Mouse (Mus musculus): ENCODE results near the gene Icos. TPM values are rescaled to one million over a fixed set of nuclear protein-coding genes. Genes with fewer than 3 reads are reported as not detected.
A peak's percentile ranks its signal among the peaks of the same experiment; 100 is the strongest.

Icos gene
- polyA plus RNA-seq, 1 experiment from 2014 or later = 0.34 TPM

GRCm38 (mm10) chr1:61006229-61006628 lies 28.5 kb downstream of the Icos start:
- Histone ChIP-seq H3K4me2 (ENCODE audit: low read depth, low read length) (no peak overlapping the region), H3K36me3 (ENCODE audit: control insufficient read depth, insufficient read depth, low read length) (no peaks in the 10 kb centered on the region), H3K9ac (ENCODE audit: low read length) (no peak overlapping the region), H3K27me3 (ENCODE audit: control insufficient read depth, insufficient read depth, low read length) (no peaks in the 10 kb centered on the region), H3K4me1 (ENCODE audit: control insufficient read depth, insufficient read depth, low read length) (no peaks in the 10 kb centered on the region), H3K4me3 (replicated peaks; ENCODE audit: low read length) (no peak overlapping the region), H3K27ac (ENCODE audit: low read length) (no peak overlapping the region), H3K9me3 (replicated peaks; ENCODE audit: control insufficient read depth, low read length) (no peaks in the 10 kb centered on the region)
- WGBS = 58% methylated on average over 2 of the region's 2 CpGs
- ATAC-seq (ENCODE audit: insufficient read depth, low FRiP score) = 0 out of 2 replicates have a peak, but pooled peaks have one; percentile 47

GRCm38 (mm10) chr1:61007516-61007915 lies 29.8 kb downstream of the Icos start:
- Histone ChIP-seq H3K9ac (ENCODE audit: low read length) (no peak overlapping the region), H3K27ac (ENCODE audit: low read length) (no peak overlapping the region), H3K27me3 (ENCODE audit: control insufficient read depth, insufficient read depth, low read length) (no peaks in the 10 kb centered on the region), H3K4me3 (replicated peaks; ENCODE audit: low read length) (no peak overlapping the region), H3K9me3 (replicated peaks; ENCODE audit: control insufficient read depth, low read length) (no peaks in the 10 kb centered on the region), H3K4me2 (ENCODE audit: low read depth, low read length) (no peak overlapping the region), H3K4me1 (ENCODE audit: control insufficient read depth, insufficient read depth, low read length) (no peaks in the 10 kb centered on the region), H3K36me3 (ENCODE audit: control insufficient read depth, insufficient read depth, low read length) (no peaks in the 10 kb centered on the region)
- no peak for ATAC-seq (ENCODE audit: insufficient read depth, low FRiP score)

- Histone ChIP-seq H3K4me1 (ENCODE audit: control insufficient read depth, insufficient read depth, low read length) (no peaks in the 10 kb centered on the region), H3K9ac (ENCODE audit: low read length) (no peak overlapping the region), H3K4me3 (replicated peaks; ENCODE audit: low read length) (no peak overlapping the region), H3K27ac (ENCODE audit: low read length) (no peak overlapping the region), H3K9me3 (replicated peaks; ENCODE audit: control insufficient read depth, low read length) (no peaks in the 10 kb centered on the region), H3K36me3 (ENCODE audit: control insufficient read depth, insufficient read depth, low read length) (no peaks in the 10 kb centered on the region), H3K4me2 (ENCODE audit: low read depth, low read length) (no peak overlapping the region), H3K27me3 (ENCODE audit: control insufficient read depth, insufficient read depth, low read length) (no peaks in the 10 kb centered on the region)
- no peak for ATAC-seq (ENCODE audit: insufficient read depth, low FRiP score)
- WGBS = 48% methylated on average over 1 of the region's 1 CpGs
These were observed 38.9 kb downstream of the Icos start for GRCm38 (mm10) chr1:61016578-61017118.

GRCm38 (mm10) chr1:61026712-61027111 lies 49.0 kb downstream of the Icos start:
- peak; percentile 44; the same call in 1 of the 2 replicates for ATAC-seq (ENCODE audit: insufficient read depth, low FRiP score)
- Histone ChIP-seq H3K27ac (ENCODE audit: low read length) (no peak overlapping the region), H3K36me3 (ENCODE audit: control insufficient read depth, insufficient read depth, low read length) (no peaks in the 10 kb centered on the region), H3K9ac (ENCODE audit: low read length) (no peak overlapping the region), H3K27me3 (ENCODE audit: control insufficient read depth, insufficient read depth, low read length) (no peaks in the 10 kb centered on the region), H3K4me3 (replicated peaks; ENCODE audit: low read length) (no peak overlapping the region), H3K9me3 (replicated peaks; ENCODE audit: control insufficient read depth, low read length) (no peaks in the 10 kb centered on the region), H3K4me2 (ENCODE audit: low read depth, low read length) (no peak overlapping the region), H3K4me1 (ENCODE audit: control insufficient read depth, insufficient read depth, low read length) (0 out of 2 replicates have a peak, but pooled peaks cover 5% of the 10 kb centered on the region)
- whole genome bisulfite sequencing = 60% methylated on average over 5 of the region's 5 CpGs

- Histone ChIP-seq H3K9ac (ENCODE audit: low read length) (no peak overlapping the region), H3K4me1 (ENCODE audit: control insufficient read depth, insufficient read depth, low read length) (0 out of 2 replicates have a peak, but pooled peaks cover 5% of the 10 kb centered on the region), H3K27me3 (ENCODE audit: control insufficient read depth, insufficient read depth, low read length) (no peaks in the 10 kb centered on the region), H3K4me3 (replicated peaks; ENCODE audit: low read length) (no peak overlapping the region), H3K27ac (ENCODE audit: low read length) (no peak overlapping the region), H3K4me2 (ENCODE audit: low read depth, low read length) (no peak overlapping the region), H3K36me3 (ENCODE audit: control insufficient read depth, insufficient read depth, low read length) (no peaks in the 10 kb centered on the region), H3K9me3 (replicated peaks; ENCODE audit: control insufficient read depth, low read length) (no peaks in the 10 kb centered on the region)
- 92% methylated on average over 3 of the region's 3 CpGs for WGBS
- ATAC-seq (ENCODE audit: insufficient read depth, low FRiP score) = no peak
These were observed 49.8 kb downstream of the Icos start for GRCm38 (mm10) chr1:61027519-61027918.

GRCm38 (mm10) chr1:61029919-61030318 lies 52.2 kb downstream of the Icos start:
- Histone ChIP-seq H3K4me2 (ENCODE audit: low read depth, low read length) (no peak overlapping the region), H3K9ac (ENCODE audit: low read length) (no peak overlapping the region), H3K36me3 (ENCODE audit: control insufficient read depth, insufficient read depth, low read length) (no peaks in the 10 kb centered on the region), H3K4me1 (ENCODE audit: control insufficient read depth, insufficient read depth, low read length) (0 out of 2 replicates have a peak, but pooled peaks cover 5% of the 10 kb centered on the region), H3K9me3 (replicated peaks; ENCODE audit: control insufficient read depth, low read length) (no peaks in the 10 kb centered on the region), H3K27me3 (ENCODE audit: control insufficient read depth, insufficient read depth, low read length) (no peaks in the 10 kb centered on the region), H3K27ac (ENCODE audit: low read length) (no peak overlapping the region), H3K4me3 (replicated peaks; ENCODE audit: low read length) (no peak overlapping the region)
- WGBS = 14% methylated on average over 1 of the region's 1 CpGs
- peak; percentile 75 for ATAC-seq (ENCODE audit: insufficient read depth, low FRiP score)

GRCm38 (mm10) chr1:61030532-61030931 lies 52.8 kb downstream of the Icos start:
- H3K4me3 ChIP-seq (replicated peaks; ENCODE audit: low read length) = no peak overlapping the region
- H3K4me1 ChIP-seq (ENCODE audit: control insufficient read depth, insufficient read depth, low read length) = 0 out of 2 replicates have a peak, but pooled peaks cover 5% of the 10 kb centered on the region
- H3K9me3 ChIP-seq (replicated peaks; ENCODE audit: control insufficient read depth, low read length) = no peaks in the 10 kb centered on the region
- H3K27ac ChIP-seq (ENCODE audit: low read length) = no peak overlapping the region
- no peak overlapping the region for H3K9ac ChIP-seq (ENCODE audit: low read length)
- no peak for ATAC-seq (ENCODE audit: insufficient read depth, low FRiP score)
- no peaks in the 10 kb centered on the region for H3K36me3 ChIP-seq (ENCODE audit: control insufficient read depth, insufficient read depth, low read length)
- H3K27me3 ChIP-seq (ENCODE audit: control insufficient read depth, insufficient read depth, low read length) = no peaks in the 10 kb centered on the region
- no peak overlapping the region for H3K4me2 ChIP-seq (ENCODE audit: low read depth, low read length)

- H3K27ac ChIP-seq (ENCODE audit: low read length) = no peak overlapping the region
- H3K4me1 ChIP-seq (ENCODE audit: control insufficient read depth, insufficient read depth, low read length) = 0 out of 2 replicates have a peak, but pooled peaks cover 2% of the 10 kb centered on the region
- H3K4me3 ChIP-seq (replicated peaks; ENCODE audit: low read length) = no peak overlapping the region
- no peak for ATAC-seq (ENCODE audit: insufficient read depth, low FRiP score)
- no peak overlapping the region for H3K9ac ChIP-seq (ENCODE audit: low read length)
- no peaks in the 10 kb centered on the region for H3K9me3 ChIP-seq (replicated peaks; ENCODE audit: control insufficient read depth, low read length)
- no peak overlapping the region for H3K4me2 ChIP-seq (ENCODE audit: low read depth, low read length)
- WGBS = 79% methylated on average over 1 of the region's 1 CpGs
- H3K27me3 ChIP-seq (ENCODE audit: control insufficient read depth, insufficient read depth, low read length) = peaks cover 2% of the 10 kb centered on the region; the same call in 1 of the 2 replicates
- H3K36me3 ChIP-seq (ENCODE audit: control insufficient read depth, insufficient read depth, low read length) = no peaks in the 10 kb centered on the region
These were observed 57.5 kb downstream of the Icos start for GRCm38 (mm10) chr1:61035270-61035669.

- no peaks in the 10 kb centered on the region for H3K9me3 ChIP-seq (replicated peaks; ENCODE audit: control insufficient read depth, low read length)
- no peak for ATAC-seq (ENCODE audit: insufficient read depth, low FRiP score)
- H3K27ac ChIP-seq (ENCODE audit: low read length) = no peak overlapping the region
- H3K36me3 ChIP-seq (ENCODE audit: control insufficient read depth, insufficient read depth, low read length) = no peaks in the 10 kb centered on the region
- no peak overlapping the region for H3K9ac ChIP-seq (ENCODE audit: low read length)
- no peaks in the 10 kb centered on the region for H3K4me1 ChIP-seq (ENCODE audit: control insufficient read depth, insufficient read depth, low read length)
- no peak overlapping the region for H3K4me2 ChIP-seq (ENCODE audit: low read depth, low read length)
- H3K4me3 ChIP-seq (replicated peaks; ENCODE audit: low read length) = no peak overlapping the region
- H3K27me3 ChIP-seq (ENCODE audit: control insufficient read depth, insufficient read depth, low read length) = peaks cover 2% of the 10 kb centered on the region; the same call in 1 of the 2 replicates
- 55% methylated on average over 4 of the region's 4 CpGs for WGBS
These were observed 60.5 kb downstream of the Icos start for GRCm38 (mm10) chr1:61038223-61038622.
